Mouse (Mus musculus) liver, embryonic 16.5 days (tissue): Measurements from ENCODE around the gene Kif20b. TPM values are rescaled to one million over a fixed set of nuclear protein-coding genes. Genes with fewer than 3 reads are reported as not detected.
A peak's percentile ranks its signal among the peaks of the same experiment; 100 is the strongest.

Experiments
- ATAC-seq: fragments of 200-750 bp; cut with Nextera tagmentation; 2 replicates; pipeline ENCODE4 v1.8.0; 2017; ENCODE audit warnings: low read depth, mild to moderate bottlenecking, moderate number of reproducible peaks, moderate library complexity
- H3K27ac ChIP-seq: fragments of 300-500 bp; sonication (generic); 2 replicates; pipeline ENCODE4 v1.5.1; 2014; ENCODE audit warnings: mild to moderate bottlenecking, low read length
- H3K27me3 ChIP-seq: fragments of 300-500 bp; sonication (generic); 2 replicates; pipeline ENCODE4 v1.6.1; 2014; ENCODE audit warnings: low read depth, low read length, mixed read lengths; ENCODE audit not compliant: control insufficient read depth, insufficient read depth
- H3K36me3 ChIP-seq: fragments of 300-500 bp; sonication (generic); 2 replicates; pipeline ENCODE4 v1.6.1; 2014; ENCODE audit warnings: mild to moderate bottlenecking; ENCODE audit not compliant: control insufficient read depth, insufficient read depth
- H3K4me1 ChIP-seq: fragments of 300-500 bp; sonication (generic); 2 replicates; pipeline ENCODE4 v1.6.1; 2014; ENCODE audit warnings: low read depth, low read length, mixed read lengths; ENCODE audit not compliant: control insufficient read depth
- H3K4me2 ChIP-seq: fragments of 300-500 bp; sonication (generic); 2 replicates; pipeline ENCODE4 v1.6.1; 2014; ENCODE audit warnings: low read depth, low read length, mixed read lengths
- H3K4me3 ChIP-seq: fragments of 300-500 bp; sonication (generic); 2 replicates; pipeline ENCODE4 v1.5.1; 2014; ENCODE audit warnings: low read depth, mild to moderate bottlenecking, low read length
- H3K9ac ChIP-seq: fragments of 300-500 bp; sonication (generic); 2 replicates; pipeline ENCODE4 v1.6.1; 2014; ENCODE audit warnings: low read depth, low read length
- H3K9me3 ChIP-seq: fragments of 300-500 bp; sonication (generic); replicated peaks from 2 replicates; pipeline ENCODE4 v1.6.1; 2016; ENCODE audit warnings: low read length; ENCODE audit not compliant: control insufficient read depth
- WGBS: fragments of 180-500 bp; shearing (Covaris S2); extraction: QIAGEN DNeasy Blood & Tissue Kit; methylation state at CpG from one replicate; pipeline ENCODE4 v1.1.7; 2014; ENCODE audit not compliant: insufficient replicate concordance; 5-methylcytosine and 5-hydroxymethylcytosine counted together
- polyA plus RNA-seq: library from polyadenylated mRNA; unstranded; fragments of >200 nt; fragmentation: Nextera tagmentation; extraction: Ambion mirVana; gene quantifications from 2 replicates; pipeline ENCODE4 v1.2.1, GENCODE M21; 2015

Kif20b gene
- polyA plus RNA-seq = 27.6 and 30.3 TPM in 2 replicates

DNA sequence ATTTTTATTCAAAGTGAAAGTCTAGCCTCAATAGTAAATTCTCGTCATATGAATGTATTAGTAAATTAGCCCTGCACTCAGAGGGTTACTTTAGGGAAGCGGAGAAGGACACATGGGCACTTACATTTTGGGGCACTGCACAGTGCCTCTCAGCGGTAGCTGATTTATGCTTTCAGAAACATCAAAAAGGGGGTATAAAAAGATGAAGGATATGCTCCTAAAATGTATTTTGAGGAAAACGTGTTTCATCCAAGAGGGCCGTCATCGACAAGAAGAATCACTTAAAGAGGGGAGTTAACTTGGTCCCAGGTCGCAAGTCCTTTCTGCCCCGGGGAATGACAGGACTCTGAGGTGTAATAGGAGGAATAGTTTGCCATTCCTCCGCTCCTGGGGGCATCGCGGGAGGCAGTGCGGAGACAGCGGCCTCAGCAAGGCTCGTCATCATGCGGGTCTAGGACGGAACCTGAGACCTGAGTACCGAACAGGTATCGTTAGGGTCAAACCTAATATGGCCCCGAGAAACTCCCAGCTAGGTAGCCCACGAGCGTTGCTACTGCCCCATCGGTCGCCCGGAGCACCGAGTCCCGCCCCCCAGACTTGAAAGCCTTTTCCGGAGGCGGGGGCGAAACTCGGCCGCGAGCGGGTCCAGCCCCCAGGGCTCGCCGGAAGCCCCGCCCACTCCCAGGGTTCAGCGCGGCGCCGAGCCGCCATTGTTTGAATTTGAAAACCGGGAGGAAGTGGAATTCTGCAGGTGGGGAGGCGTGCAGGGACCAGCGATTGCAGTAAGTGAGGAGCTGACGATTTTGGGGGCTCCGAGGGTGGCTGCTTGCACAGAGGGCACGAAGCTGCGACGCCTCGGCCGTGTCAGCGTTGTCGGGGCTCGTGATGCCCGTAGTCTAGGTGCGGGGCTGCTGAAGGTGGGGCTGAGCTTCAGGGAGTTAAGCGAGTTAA, at the start of gene Kif20b:
Gene Kif20b (plus strand): TSS at position 710 of the 951 bp plus-strand sequence.
- peak within 1 kb of the TSS; percentile 92 for H3K9ac ChIP-seq
- H3K4me2 ChIP-seq = peak within 1 kb of the TSS; percentile 88
- H3K27me3 ChIP-seq = no peaks in the 10 kb centered on the region
- peak within 1 kb of the TSS; percentile 86 for H3K27ac ChIP-seq
- no peaks in the 10 kb centered on the region; the same call in 1 of the 2 replicates for H3K4me1 ChIP-seq
- H3K36me3 ChIP-seq = no peaks in the 10 kb centered on the region
- no peaks in the 10 kb centered on the region for H3K9me3 ChIP-seq
- ATAC-seq = peak; percentile 97
- peak within 1 kb of the TSS; percentile 99 for H3K4me3 ChIP-seq
- WGBS = under 1% methylated on average over 57 of the region's 57 CpGs

DNA sequence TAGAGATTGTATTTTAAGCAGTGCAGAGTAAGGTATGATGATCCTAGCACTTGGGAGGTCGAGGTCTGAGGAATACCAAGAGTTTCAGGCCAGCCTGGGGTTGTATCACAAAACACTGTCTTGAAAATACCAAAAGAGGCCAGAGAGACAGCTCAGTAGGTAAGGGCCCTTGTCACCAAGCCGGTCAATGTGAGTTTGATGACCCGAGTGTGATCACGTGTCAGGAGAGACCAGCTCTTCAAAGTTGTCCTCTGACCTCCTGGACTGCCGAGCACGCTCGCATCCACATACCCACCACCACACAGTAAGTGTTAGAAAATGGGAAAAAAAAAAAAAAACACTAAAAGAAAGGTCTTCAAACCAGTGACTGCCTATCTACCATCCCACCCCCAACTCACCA, 45.5 kb upstream of the Kif20b start:
- H3K4me1 ChIP-seq = peaks cover 7% of the 10 kb centered on the region
- peak overlapping the region; percentile 31 for H3K27ac ChIP-seq
- 55% methylated on average over 7 of the region's 7 CpGs for WGBS
- H3K27me3 ChIP-seq = no peaks in the 10 kb centered on the region
- H3K4me3 ChIP-seq = peak overlapping the region; percentile 7; the same call in 1 of the 2 replicates
- no peak for ATAC-seq
- no peaks in the 10 kb centered on the region for H3K36me3 ChIP-seq
- H3K9me3 ChIP-seq = no peaks in the 10 kb centered on the region
- H3K4me2 ChIP-seq = peak overlapping the region; percentile 31; the same call in 1 of the 2 replicates
- no peak overlapping the region for H3K9ac ChIP-seq

DNA sequence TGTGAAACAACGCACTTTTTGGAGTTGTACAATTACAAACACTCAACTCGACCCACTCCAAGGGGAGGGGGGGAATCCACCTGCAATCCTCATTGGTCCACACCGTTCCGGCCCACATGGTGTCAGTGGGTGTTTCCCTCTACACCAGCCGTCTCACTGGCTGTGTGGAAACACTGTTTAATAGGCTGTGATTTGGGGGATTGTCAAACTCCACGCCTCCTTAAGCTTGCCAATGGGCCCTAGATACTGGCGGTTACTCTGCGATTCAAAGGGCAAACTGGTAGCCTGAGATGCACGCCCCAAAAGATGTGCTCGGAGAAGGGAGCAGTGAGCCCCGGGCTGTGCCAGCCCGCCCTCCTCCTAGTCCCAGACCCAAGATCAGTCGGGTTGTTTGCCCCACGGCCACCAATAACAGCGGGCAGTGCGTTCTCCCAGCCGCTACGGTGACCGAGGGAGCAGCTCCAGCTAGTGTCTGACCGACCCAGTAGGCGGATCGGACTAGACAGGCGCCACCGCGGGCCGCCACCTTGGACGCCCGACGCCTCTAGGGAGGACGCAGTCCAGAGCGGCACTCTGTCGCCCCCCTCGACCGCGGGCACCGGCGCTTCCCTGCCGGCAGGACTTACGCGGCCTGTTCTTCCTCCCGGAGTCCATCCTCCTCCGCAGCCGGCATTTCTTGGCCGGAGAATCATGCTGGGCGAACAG, 44.1 kb upstream of the Kif20b start:
- peak overlapping the region; percentile 87 for H3K27ac ChIP-seq
- no peaks in the 10 kb centered on the region for H3K27me3 ChIP-seq
- peaks cover 7% of the 10 kb centered on the region for H3K4me1 ChIP-seq
- H3K4me2 ChIP-seq = peak overlapping the region; percentile 66
- no peaks in the 10 kb centered on the region for H3K9me3 ChIP-seq
- peak overlapping the region; percentile 76 for H3K4me3 ChIP-seq
- under 1% methylated on average over 45 of the region's 45 CpGs for WGBS
- peak overlapping the region; percentile 77 for H3K9ac ChIP-seq
- H3K36me3 ChIP-seq = no peaks in the 10 kb centered on the region
- ATAC-seq = peak; percentile 91

DNA sequence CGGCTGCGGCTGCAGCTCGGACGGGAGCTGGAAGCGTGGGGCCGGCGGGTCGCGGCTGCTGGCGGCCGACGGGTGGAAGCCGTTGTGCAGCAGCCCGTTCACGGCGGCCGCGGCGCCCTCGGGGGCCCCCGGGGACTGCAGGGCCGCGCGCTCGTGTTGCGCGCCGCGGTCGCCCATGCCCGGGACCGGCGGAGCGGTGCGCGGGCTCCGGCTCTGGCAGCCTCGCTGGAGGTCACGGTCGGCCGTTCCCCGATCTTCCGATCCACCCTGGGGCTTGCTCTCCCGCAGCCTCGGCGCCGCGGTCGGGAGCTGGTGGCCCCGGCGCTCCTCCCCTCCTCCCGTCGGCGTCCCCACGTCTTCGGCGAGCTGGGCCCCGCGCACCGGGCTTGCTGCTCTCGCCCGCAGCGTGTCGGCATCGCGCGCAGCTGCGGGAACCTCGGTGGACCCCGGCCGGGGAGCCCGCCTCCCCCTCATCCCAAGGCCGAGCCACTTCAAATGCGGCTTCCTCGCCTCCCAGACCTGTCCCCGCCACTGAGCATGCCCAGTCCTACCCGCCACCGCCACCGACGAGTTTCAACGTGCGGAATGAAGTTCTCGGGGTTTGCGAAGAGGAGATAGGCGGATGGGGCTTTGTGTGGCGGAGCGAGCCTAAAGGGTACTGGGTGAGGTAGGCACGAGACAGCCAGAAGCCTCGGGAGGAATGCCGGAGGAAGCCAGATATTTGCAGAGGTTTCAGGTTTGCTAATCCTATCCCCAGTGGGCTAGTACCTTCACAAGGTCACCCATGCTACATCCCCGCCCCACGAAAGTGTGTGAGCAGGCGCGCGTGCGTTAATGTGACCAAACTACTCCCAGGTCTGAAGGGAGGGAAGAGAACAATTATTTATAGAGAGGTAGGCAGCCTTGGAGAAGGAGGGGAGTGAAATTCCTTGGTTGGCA, 43.3 kb upstream of the Kif20b start, which contains the start of gene Pank1:
Gene Pank1 (minus strand): TSS at position 853 of the 939 bp plus-strand sequence.
- ATAC-seq = peak; percentile 28
- Histone ChIP-seq H3K4me1 (peaks cover 7% of the 10 kb centered on the region), H3K4me3 (peak within 1 kb of the TSS; percentile 76), H3K36me3 (no peaks in the 10 kb centered on the region), H3K27ac (peak within 1 kb of the TSS; percentile 87), H3K4me2 (peak within 1 kb of the TSS; percentile 66), H3K27me3 (no peaks in the 10 kb centered on the region), H3K9me3 (no peaks in the 10 kb centered on the region), H3K9ac (peak within 1 kb of the TSS; percentile 77)
- whole genome bisulfite sequencing = under 1% methylated on average over 86 of the region's 96 CpGs

DNA sequence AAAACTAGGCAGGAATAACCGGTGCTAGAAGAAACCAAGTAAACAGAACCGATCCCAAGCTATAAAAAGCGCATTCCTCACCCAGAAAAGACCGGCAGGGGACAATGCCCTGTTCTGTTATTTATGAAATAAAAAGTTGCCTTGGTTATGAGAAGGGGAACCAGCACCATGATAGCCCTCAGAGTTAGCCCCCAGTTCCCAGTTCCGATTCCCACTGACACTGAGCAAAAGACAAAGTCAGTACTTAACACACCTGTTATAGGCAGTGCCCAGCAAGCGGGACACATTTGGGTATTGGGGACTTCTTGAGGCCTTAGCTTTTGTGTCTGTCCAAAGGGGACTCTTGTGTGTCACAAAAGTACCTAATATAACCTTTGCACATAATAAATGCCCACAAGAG, 42.5 kb upstream of the Kif20b start:
- no peak for ATAC-seq
- Histone ChIP-seq H3K4me3 (peak overlapping the region; percentile 76), H3K27me3 (no peaks in the 10 kb centered on the region), H3K9ac (peak overlapping the region; percentile 77), H3K4me2 (peak overlapping the region; percentile 66), H3K27ac (peak overlapping the region; percentile 87), H3K4me1 (peaks cover 10% of the 10 kb centered on the region), H3K36me3 (no peaks in the 10 kb centered on the region), H3K9me3 (no peaks in the 10 kb centered on the region)
- WGBS = 22% methylated on average over 6 of the region's 6 CpGs

DNA sequence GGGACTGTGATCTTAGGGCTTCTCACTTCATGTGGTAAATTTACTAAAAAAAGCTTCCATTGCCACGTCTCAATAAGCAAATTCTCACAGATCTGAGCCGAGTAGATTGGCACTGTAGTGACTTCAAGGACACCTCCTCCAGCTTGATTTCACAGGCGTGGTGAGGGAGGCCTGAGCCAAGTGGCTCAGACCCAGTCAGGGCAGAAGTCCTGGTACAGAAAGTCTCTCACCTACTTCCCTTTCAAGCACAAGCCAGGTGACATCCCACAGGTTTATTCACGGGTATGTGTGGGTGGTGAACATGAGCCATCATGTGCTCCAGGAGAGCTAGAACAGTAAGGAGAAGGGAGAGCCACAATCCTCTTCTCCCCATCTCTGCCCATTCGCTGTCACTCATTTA, 41.0 kb upstream of the Kif20b start:
- H3K4me3 ChIP-seq = no peak overlapping the region
- H3K4me2 ChIP-seq = no peak overlapping the region
- H3K9me3 ChIP-seq = no peaks in the 10 kb centered on the region
- peaks cover 10% of the 10 kb centered on the region for H3K4me1 ChIP-seq
- ATAC-seq = no peak
- 57% methylated on average over 5 of the region's 5 CpGs for WGBS
- no peak overlapping the region for H3K9ac ChIP-seq
- no peaks in the 10 kb centered on the region for H3K36me3 ChIP-seq
- H3K27me3 ChIP-seq = no peaks in the 10 kb centered on the region
- no peak overlapping the region for H3K27ac ChIP-seq

DNA sequence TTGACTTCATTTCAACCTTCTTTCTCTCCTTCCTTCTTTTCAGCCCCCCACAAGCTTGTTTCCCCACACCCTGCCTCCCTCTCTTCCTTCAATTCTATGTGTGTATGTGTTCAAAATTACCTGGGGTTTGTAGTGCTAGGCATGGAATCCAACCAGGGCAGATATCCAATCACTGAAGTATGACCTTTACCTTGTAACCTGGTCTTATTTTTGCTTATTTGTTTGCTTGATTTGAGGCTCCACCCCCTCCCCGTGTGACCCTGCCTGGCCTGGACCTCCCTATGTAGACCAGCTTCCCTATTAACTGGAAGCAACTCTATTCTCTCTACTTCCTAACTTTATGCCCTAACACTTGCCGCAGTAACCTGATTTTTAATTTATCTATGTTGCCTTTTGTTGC, 39.7 kb upstream of the Kif20b start:
- WGBS = 57% methylated on average over 2 of the region's 2 CpGs
- ATAC-seq = no peak
- Histone ChIP-seq H3K36me3 (no peaks in the 10 kb centered on the region), H3K4me2 (no peak overlapping the region), H3K9me3 (no peaks in the 10 kb centered on the region), H3K4me3 (no peak overlapping the region), H3K27me3 (no peaks in the 10 kb centered on the region), H3K9ac (no peak overlapping the region), H3K4me1 (peaks cover 10% of the 10 kb centered on the region), H3K27ac (no peak overlapping the region)

DNA sequence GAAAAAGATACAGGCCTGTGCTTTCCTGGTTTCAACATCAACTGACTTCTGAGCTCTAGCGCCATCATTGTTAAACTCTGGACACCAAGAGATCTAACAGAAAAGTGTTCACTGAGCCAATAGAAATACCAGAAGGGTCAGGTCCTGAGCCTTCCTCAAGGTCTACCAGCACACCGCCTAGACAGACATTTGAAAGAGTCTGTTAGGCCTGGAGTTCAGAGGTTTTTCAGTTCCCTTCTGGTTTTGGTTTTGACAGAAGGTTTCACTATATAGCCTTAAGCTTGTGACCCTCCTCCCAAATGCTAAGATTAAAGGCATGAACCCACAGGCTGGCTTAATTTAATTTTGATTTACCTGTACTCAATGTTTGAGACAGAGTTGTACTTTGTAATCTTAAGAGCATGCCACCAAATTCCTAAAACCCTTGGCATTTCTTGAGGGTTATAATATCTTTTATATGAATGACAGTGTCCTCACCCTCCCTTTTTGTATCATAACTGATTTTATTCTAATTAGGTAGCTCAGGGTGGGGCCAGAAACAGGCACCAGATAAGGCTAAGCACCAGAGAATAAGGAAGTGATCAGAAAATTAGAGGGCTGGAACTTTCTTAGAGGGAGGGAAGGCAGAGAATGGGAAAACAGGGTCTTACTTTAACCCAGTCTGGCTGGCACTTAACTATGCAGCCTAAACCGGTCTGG, 38.5 kb upstream of the Kif20b start:
- no peak overlapping the region for H3K4me2 ChIP-seq
- H3K27me3 ChIP-seq = no peaks in the 10 kb centered on the region
- no peak overlapping the region for H3K9ac ChIP-seq
- peaks cover 10% of the 10 kb centered on the region for H3K4me1 ChIP-seq
- no peak overlapping the region for H3K27ac ChIP-seq
- H3K9me3 ChIP-seq = no peaks in the 10 kb centered on the region
- 64% methylated on average over 3 of the region's 3 CpGs for WGBS
- peak; percentile 50; the same call in 1 of the 2 replicates for ATAC-seq
- H3K4me3 ChIP-seq = no peak overlapping the region
- no peaks in the 10 kb centered on the region for H3K36me3 ChIP-seq
